Mouse (Mus musculus) CH12.LX (cell line): ENCODE data around the gene Nras.

Experiments used
- CTCF ChIP-seq, 2 experiments: IDR thresholded peaks in 1 of 2; conservative IDR thresholded peaks in 1 of 2; 2 replicates each; pipeline ENCODE4 v1.5.1; 2011 to 2012; ENCODE audit warnings: low read depth in 2 of 2, low read length in 2 of 2, improper control_type of control experiment in 1 of 2, inconsistent platforms in 1 of 2, mild to moderate bottlenecking in 1 of 2, moderate library complexity in 1 of 2
- EP300 ChIP-seq: IDR thresholded peaks from 2 replicates; pipeline ENCODE4 v1.6.1; 2011; ENCODE audit warnings: low read length, improper control_type of control experiment
- HCFC1 ChIP-seq: IDR thresholded peaks from 2 replicates; pipeline ENCODE4 v1.6.1; 2012; ENCODE audit warnings: low read depth, mild to moderate bottlenecking, inconsistent platforms, low read length, improper control_type of control experiment
- MAFK ChIP-seq: IDR thresholded peaks from 2 replicates; pipeline ENCODE4 v1.6.1; 2011; ENCODE audit warnings: low read length, improper control_type of control experiment; ENCODE audit not compliant: insufficient replicate concordance
- MEF2A ChIP-seq: IDR thresholded peaks from 2 replicates; pipeline ENCODE4 v1.6.1; 2014; ENCODE audit warnings: low read depth, mild to moderate bottlenecking, inconsistent platforms, low read length, improper control_type of control experiment, borderline replicate concordance
- NRF1 ChIP-seq: IDR thresholded peaks from 2 replicates; pipeline ENCODE4 v1.6.1; 2014; ENCODE audit warnings: low read depth, mild to moderate bottlenecking, inconsistent platforms, low read length, improper control_type of control experiment, moderate library complexity
- POLR2A ChIP-seq: IDR thresholded peaks from 2 replicates; pipeline ENCODE4 v1.6.1; 2011; ENCODE audit warnings: low read depth, mild to moderate bottlenecking, improper control_type of control experiment, low read length
- POLR2AphosphoS2 ChIP-seq: IDR thresholded peaks from 2 replicates; pipeline ENCODE4 v1.6.1; 2011; ENCODE audit warnings: low read depth, low read length, improper control_type of control experiment
- USF2 ChIP-seq: conservative IDR thresholded peaks from 2 replicates; pipeline ENCODE4 v1.6.1; 2011; ENCODE audit warnings: low read depth, low read length, improper control_type of control experiment
- ZNF384 ChIP-seq: IDR thresholded peaks from 2 replicates; pipeline ENCODE4 v1.6.1; 2012; ENCODE audit warnings: low read depth, low read length, improper control_type of control experiment, inconsistent platforms

DNA sequence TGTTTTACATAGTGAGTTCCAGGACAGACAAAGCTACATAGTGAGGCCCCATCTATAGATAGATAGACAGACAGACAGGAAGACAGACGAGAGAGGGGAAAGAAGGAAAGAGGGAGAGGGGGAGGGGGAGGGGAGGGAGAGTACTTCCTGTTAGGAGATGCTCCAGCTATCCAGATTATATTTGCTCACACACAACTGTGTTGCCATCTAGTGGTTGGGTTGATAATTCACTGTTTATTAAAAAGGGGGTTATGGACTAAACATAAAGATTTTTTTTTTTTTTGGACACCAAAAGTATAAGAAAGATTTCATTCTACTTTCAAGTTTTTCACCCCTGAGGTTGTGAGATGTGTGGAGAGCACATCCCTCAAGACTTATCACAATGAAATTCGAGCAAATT lies 42.6 kb downstream of the Nras start:
- no peak for TF ChIP-seq NRF1
- no peak for TF ChIP-seq ZNF384
- no peak for TF ChIP-seq HCFC1
- TF ChIP-seq CTCF (conservative IDR thresholded peaks at IDR 0.05 in 1 of 2, IDR thresholded peaks at IDR 0.05 in 1 of 2; ENCODE audit: low read depth in 2 of 2, low read length in 2 of 2) = peak in 1 of 2 experiments; percentile 43; a peak in 1 of 4 replicates
- TF ChIP-seq MEF2A = no peak
- TF ChIP-seq EP300 = no peak
- TF ChIP-seq MAFK = no peak
- TF ChIP-seq POLR2AphosphoS2 = no peak
- TF ChIP-seq POLR2A = no peak
- TF ChIP-seq USF2 = no peak
